Mouse (Mus musculus): ENCODE data around the gene Rcc2.

DNA sequence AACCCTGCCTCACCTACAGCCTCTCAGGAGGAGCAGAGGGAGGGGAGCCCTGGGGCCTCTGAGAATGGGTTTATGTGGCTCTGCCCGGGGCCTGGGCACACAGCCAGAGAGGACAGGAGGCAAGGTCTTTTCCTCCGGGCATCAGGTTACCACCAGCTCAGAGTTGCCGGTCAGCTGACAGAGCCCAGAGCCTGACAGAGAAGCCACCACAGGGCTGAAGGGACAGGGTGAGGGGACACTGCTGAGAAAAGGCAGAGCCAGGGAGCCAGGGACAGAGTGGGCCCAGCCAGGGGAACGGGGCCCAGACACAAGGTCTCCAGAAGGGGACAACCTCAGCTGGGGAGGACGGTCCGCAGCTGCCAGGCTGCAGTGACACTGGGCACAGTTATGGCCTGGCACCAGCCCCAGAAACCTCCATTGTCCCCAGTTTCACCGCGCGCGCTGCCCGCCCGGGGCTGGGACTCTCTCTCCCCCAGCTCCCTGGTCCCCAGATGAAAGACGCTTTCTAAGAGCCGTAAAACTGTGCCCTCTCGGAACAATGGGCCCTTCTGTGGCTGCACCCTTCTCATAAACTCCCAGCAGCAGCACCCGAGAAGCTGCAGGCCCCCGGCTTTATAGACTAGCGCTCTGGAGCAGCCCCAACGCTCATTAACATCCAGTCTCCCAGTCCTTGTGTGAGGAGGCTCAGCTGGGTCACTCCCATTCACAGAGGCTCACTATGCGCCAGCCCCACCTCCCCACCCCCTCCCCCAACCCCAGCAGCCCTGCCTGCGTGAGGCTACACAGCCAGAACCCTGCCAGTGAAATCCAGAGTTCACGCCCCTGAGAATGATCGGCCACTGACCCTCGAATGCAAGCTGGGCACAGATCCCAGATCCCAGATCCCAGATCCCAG, 42.4 kb upstream of the Rcc2 start:
- no peak for TF ChIP-seq EP300 (optimal IDR thresholded peaks at IDR 0.05)
- TF ChIP-seq CTCF (IDR thresholded peaks at IDR 0.05; ENCODE audit: low read depth) = no peak
